Mouse (Mus musculus) Patski (cell line): ENCODE data around the gene Trhde. TPM values are rescaled to one million over a fixed set of nuclear protein-coding genes. Genes with fewer than 3 reads are reported as not detected.

Source experiments
- ATAC-seq: fragments of 100-300 bp; one replicate; pipeline ENCODE4 v1.8.0; 2021
- CTCF ChIA-PET: fragments of 350-600 bp; sonication (Branson Sonifier 250); formaldehyde crosslinking; loops from one replicate; lab custom pipeline; 2022; ENCODE audit warnings: inconsistent platforms; lab: Charles Lee
- POLR2A ChIA-PET: fragments of 350-600 bp; sonication (Branson Sonifier 250); formaldehyde crosslinking; loops from one replicate; lab custom pipeline; 2022; ENCODE audit warnings: antibody characterized with exemption, inconsistent platforms; lab: Charles Lee
- DNase-seq: peaks from one replicate; pipeline ENCODE4 v3.0.0-alpha.2; 2011; ENCODE audit warnings: low read depth, low spot score
- H3K27me3 ChIP-seq: fragments of 371-371 bp; one replicate; pipeline ENCODE4 v1.5.1; 2021
- CTCF ChIP-seq: fragments of 100-300 bp; IDR thresholded peaks from one replicate; pipeline ENCODE4 v1.5.1; 2021
- in situ Hi-C: fragments of 300-500 bp; cut with MboI; formaldehyde crosslinking; loops from 3 replicates; pipeline ENCODE4 v1.11.1; 2018; ENCODE audit warnings: low pct_unique_long_range_greater_than_20kb, mixed read lengths
- polyA plus RNA-seq: library from polyadenylated mRNA; unstranded; gene quantifications from one replicate; pipeline ENCODE4 v1.2.3, GENCODE M21; 2021

The Trhde gene
- polyA plus RNA-seq, 1 experiment from 2014 or later: not detected

GRCm38 (mm10) chr10:114798218-114798617, 3.9 kb downstream of the Trhde start:
- POLR2A ChIA-PET: interaction anchor here (0.8 kb wide), 1 partner anchor 31 kb away, joined by 3 read pairs; no protein-coding TSS in a partner anchor
- no peak for TF ChIP-seq CTCF
- in situ Hi-C loops: no loop called here
- ATAC-seq (no peak), DNase-seq (no peak)
- peaks cover 49% of the 10 kb centered on the region for H3K27me3 ChIP-seq
- CTCF ChIA-PET: interaction anchor here (1.1 to 1.4 kb wide), 2 partner anchors 9 kb away, joined by 3 read pairs; no protein-coding TSS in a partner anchor

- TF ChIP-seq CTCF: no peak
- DNase-seq (no peak), ATAC-seq (no peak)
- POLR2A ChIA-PET: no interaction called here
- H3K27me3 ChIP-seq: peaks cover 44% of the 10 kb centered on the region
- in situ Hi-C loops: no loop called here
- CTCF ChIA-PET: interaction anchor here (1.1 to 1.4 kb wide), 2 partner anchors 8 to 10 kb away, joined by 3 read pairs; no protein-coding TSS in a partner anchor
Observed at GRCm38 (mm10) chr10:114797664-114798063, 4.4 kb downstream of the Trhde start.

- DNase-seq: no peak
- ATAC-seq: no peak
- H3K27me3 ChIP-seq: peaks cover 36% of the 10 kb centered on the region
- ChIA-PET POLR2A (no interaction called here), CTCF (no interaction called here)
- no peak for TF ChIP-seq CTCF
- in situ Hi-C loops: no loop called here
Observed at GRCm38 (mm10) chr10:114796872-114797271, 5.2 kb downstream of the Trhde start.

GRCm38 (mm10) chr10:114794214-114794613, 7.9 kb downstream of the Trhde start:
- TF ChIP-seq CTCF: no peak
- ATAC-seq (no peak), DNase-seq (no peak)
- in situ Hi-C loops: no loop called here
- ChIA-PET CTCF (no interaction called here), POLR2A (no interaction called here)
- peaks cover 21% of the 10 kb centered on the region for H3K27me3 ChIP-seq

- H3K27me3 ChIP-seq: peaks cover 4% of the 10 kb centered on the region
- in situ Hi-C loops: no loop called here
- CTCF ChIA-PET: no interaction called here
- DNase-seq (no peak), ATAC-seq (no peak)
- POLR2A ChIA-PET: no interaction called here
- no peak for TF ChIP-seq CTCF
Observed at GRCm38 (mm10) chr10:114765914-114766313, 36.2 kb downstream of the Trhde start.

GRCm38 (mm10) chr10:114762125-114762524, 40.0 kb downstream of the Trhde start:
- POLR2A ChIA-PET: no interaction called here
- in situ Hi-C loops: no loop called here
- CTCF ChIA-PET: no interaction called here
- ATAC-seq: no peak
- TF ChIP-seq CTCF: no peak
- peaks cover 4% of the 10 kb centered on the region for H3K27me3 ChIP-seq
- no peak for DNase-seq

- ATAC-seq (no peak), DNase-seq (no peak)
- ChIA-PET POLR2A (no interaction called here), CTCF (no interaction called here)
- no peak for TF ChIP-seq CTCF
- in situ Hi-C loops: no loop called here
- peaks cover 4% of the 10 kb centered on the region for H3K27me3 ChIP-seq
Observed at GRCm38 (mm10) chr10:114759240-114759639, 42.9 kb downstream of the Trhde start.

- CTCF ChIA-PET: no interaction called here
- ATAC-seq: no peak
Observed at GRCm38 (mm10) chr10:114758614-114759013, 43.5 kb downstream of the Trhde start.

GRCm38 (mm10) chr10:114742755-114743705, 59.1 kb downstream of the Trhde start:
- TF ChIP-seq CTCF: no peak
- peaks cover 5% of the 10 kb centered on the region for H3K27me3 ChIP-seq
- in situ Hi-C loops: no loop called here
- DNase-seq (no peak), ATAC-seq (no peak)
- ChIA-PET CTCF (no interaction called here), POLR2A (no interaction called here)

More at GRCm38 (mm10) chr10:114758614-114759013, 43.5 kb downstream of the Trhde start:
- peaks cover 1% of the 10 kb centered on the region for H3K27me3 ChIP-seq
- POLR2A ChIA-PET: interaction anchor here (0.6 kb wide), 1 partner anchor 815 kb away, joined by 3 read pairs; no protein-coding TSS in a partner anchor
- in situ Hi-C loops: no loop called here
- TF ChIP-seq CTCF: no peak
- DNase-seq: no peak

GRCm38 (mm10) chr10:114739916-114740315, 62.2 kb downstream of the Trhde start:
- peaks cover 16% of the 10 kb centered on the region for H3K27me3 ChIP-seq
- DNase-seq: no peak
- in situ Hi-C loops: no loop called here
- ChIA-PET CTCF (no interaction called here), POLR2A (no interaction called here)
- no peak for TF ChIP-seq CTCF
- ATAC-seq: no peak

GRCm38 (mm10) chr10:114737581-114737980, 64.5 kb downstream of the Trhde start:
- peaks cover 21% of the 10 kb centered on the region for H3K27me3 ChIP-seq
- ChIA-PET POLR2A (no interaction called here), CTCF (no interaction called here)
- ATAC-seq: no peak
- in situ Hi-C loops: no loop called here
- no peak for DNase-seq
- no peak for TF ChIP-seq CTCF
